ENCODE assay signal across 8 mouse cellular contexts in genomic region chr19:21472121-21472780, GRCm38 (mm10). TPM values are rescaled to one million over a fixed set of nuclear protein-coding genes. Genes with fewer than 3 reads are reported as not detected.
DNase-seq lines count a peak whose midpoint lies in the region; ATAC-seq lines count a peak whose summit lies in the region.

No protein-coding gene starts in this region.

- peak overlapping the region; percentile 39 for H3K4me3 ChIP-seq in hindbrain, embryonic 14.5 days (replicated peaks; ENCODE audit: low read length)

- peaks cover 27% of the 10 kb centered on the region for H3K27me3 ChIP-seq in hindbrain, embryonic 14.5 days (ENCODE audit: control insufficient read depth, insufficient read depth, low read length)

- H3K4me1 ChIP-seq in hindbrain, embryonic 14.5 days (replicated peaks; ENCODE audit: control insufficient read depth, insufficient read depth, low read length) = peaks cover 7% of the 10 kb centered on the region; the same call in 1 of the 2 replicates

- 3% methylated on average over 48 of the region's 48 CpGs for WGBS in hindbrain, embryonic 14.5 days

- H3K9me3 ChIP-seq in hindbrain, embryonic 14.5 days (ENCODE audit: control insufficient read depth, low read length) = peaks cover 12% of the 10 kb centered on the region; the same call in 1 of the 2 replicates

- H3K9ac ChIP-seq in hindbrain, embryonic 14.5 days = peak overlapping the region; percentile 39

- ATAC-seq in hindbrain, embryonic 14.5 days (ENCODE audit: low FRiP score) = peak; percentile 55; the same call in 1 of the 2 replicates

- H3K36me3 ChIP-seq in hindbrain, embryonic 14.5 days (replicated peaks; ENCODE audit: control insufficient read depth, insufficient read depth) = no peaks in the 10 kb centered on the region

- DNase-seq in ES-CJ7 (ENCODE audit: low read depth, low spot score) = peak; percentile 44
- peak; percentile 30 to 44 for DNase-seq in cerebellum, postnatal 25 days
- peak; percentile 87 to 90 for DNase-seq in frontal cortex, postnatal 36 days (ENCODE audit: low spot score in 2 of 2)
- no peak for DNase-seq in hindbrain, embryonic 14.5 days (ENCODE audit: low spot score)
- peak; percentile 83 to 91 for DNase-seq in left cerebral cortex, adult 18-20 months (ENCODE audit: low spot score in 2 of 2)
- peak; percentile 79 for DNase-seq in lung, postnatal 36 days
- DNase-seq in retina, postnatal 7 days (ENCODE audit: low read depth, low spot score) = peak; percentile 11
- DNase-seq in thymus, postnatal 4 days = peak; percentile 61

- H3K4me2 ChIP-seq in hindbrain, embryonic 14.5 days (replicated peaks) = peak overlapping the region; percentile 75

- no peak overlapping the region for H3K27ac ChIP-seq in hindbrain, embryonic 14.5 days

RNA-seq across cellular contexts. Expression of gene Gda, which starts 1.0 kb away (rescaled TPM):
- polyA plus RNA-seq in hindbrain, embryonic 14.5 days (2014; fragmentation: Nextera tagmentation; extraction: Ambion mirVana) = 0.34 and 0.36 TPM in 2 replicates
- 100 to 1,000 TPM; 151 to 171 TPM for total RNA-seq in left cerebral cortex, adult 18-20 months (2021)
